Mouse (Mus musculus): ENCODE measurements around the gene Atl2. TPM values are rescaled to one million over a fixed set of nuclear protein-coding genes. Genes with fewer than 3 reads are reported as not detected.

Gene Atl2
- total RNA-seq, 4 experiments from 2014 or later, result 60.3 to 67.7 (median 65.3) TPM

- no peak for DNase-seq (ENCODE audit: low spot score in 2 of 2)
Measured at GRCm38 (mm10) chr17:79824406-79824805, 71.5 kb downstream of the Atl2 start.

DNA sequence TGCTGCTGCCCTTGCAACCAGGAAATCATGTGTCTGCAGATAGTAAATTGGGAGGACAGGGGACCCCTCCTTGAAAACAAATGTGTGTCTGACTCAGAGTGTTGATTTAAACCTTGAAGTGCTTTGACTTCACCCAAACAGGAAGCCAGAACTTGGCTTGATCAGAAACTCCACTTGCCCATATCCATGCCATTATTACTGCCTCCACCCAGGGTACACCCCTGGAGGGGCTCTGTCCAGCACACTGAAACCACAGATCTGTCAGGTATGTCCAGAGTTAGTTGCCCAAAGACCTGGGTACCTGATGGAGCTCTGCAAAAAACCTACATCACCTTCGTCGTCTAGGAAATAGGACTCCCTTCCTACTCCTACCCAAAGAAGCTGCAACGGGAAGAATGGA lies 77.0 kb downstream of the Atl2 start:
- DNase-seq (ENCODE audit: low spot score in 2 of 2), result no peak

DNA sequence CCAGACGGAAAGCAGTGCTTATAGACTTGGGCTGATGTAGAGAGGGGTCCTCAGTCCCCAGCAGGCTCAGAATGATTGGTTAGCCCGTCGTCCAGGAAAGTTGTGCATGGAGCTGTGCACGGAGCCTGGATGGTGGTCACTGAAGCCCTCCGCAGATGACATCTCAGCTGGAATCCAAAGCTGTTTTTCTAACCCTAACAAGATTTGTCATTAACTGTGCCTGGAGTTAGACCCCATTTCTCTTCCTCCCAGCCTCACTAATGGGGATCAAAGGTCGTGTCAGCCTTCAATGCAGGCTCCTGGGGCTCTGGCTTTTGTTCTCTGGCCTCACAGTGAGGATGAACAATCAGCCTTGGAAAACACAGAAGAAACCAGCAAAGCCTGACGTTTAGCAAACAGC lies 77.9 kb downstream of the Atl2 start:
- DNase-seq (ENCODE audit: low spot score in 2 of 2), result no peak

- DNase-seq (ENCODE audit: low spot score in 2 of 2), result no peak
Measured at GRCm38 (mm10) chr17:79817551-79817950, 78.4 kb downstream of the Atl2 start.

GRCm38 (mm10) chr17:79816896-79817295 lies 79.0 kb downstream of the Atl2 start:
- DNase-seq (ENCODE audit: low spot score in 2 of 2), result no peak

DNA sequence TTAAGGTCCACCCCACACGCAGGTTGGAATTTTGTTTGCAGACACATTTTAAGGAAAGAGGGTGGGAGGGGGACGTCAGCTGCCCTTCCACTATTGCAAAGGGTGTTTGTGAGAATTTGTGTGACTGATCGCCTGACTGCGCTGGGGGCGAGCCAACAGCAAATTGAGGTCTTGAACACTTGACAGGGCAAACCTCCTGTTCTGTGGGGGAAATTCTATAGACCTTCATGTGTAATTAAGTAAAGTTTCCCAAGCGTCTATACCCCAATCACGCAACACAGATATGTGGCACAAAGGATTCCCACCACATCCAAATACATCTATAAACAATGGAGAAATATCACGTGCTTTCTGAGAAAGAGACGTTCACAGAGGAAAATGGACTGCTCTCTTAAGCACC lies 85.5 kb downstream of the Atl2 start:
- no peak for DNase-seq (ENCODE audit: low spot score in 2 of 2)

DNA sequence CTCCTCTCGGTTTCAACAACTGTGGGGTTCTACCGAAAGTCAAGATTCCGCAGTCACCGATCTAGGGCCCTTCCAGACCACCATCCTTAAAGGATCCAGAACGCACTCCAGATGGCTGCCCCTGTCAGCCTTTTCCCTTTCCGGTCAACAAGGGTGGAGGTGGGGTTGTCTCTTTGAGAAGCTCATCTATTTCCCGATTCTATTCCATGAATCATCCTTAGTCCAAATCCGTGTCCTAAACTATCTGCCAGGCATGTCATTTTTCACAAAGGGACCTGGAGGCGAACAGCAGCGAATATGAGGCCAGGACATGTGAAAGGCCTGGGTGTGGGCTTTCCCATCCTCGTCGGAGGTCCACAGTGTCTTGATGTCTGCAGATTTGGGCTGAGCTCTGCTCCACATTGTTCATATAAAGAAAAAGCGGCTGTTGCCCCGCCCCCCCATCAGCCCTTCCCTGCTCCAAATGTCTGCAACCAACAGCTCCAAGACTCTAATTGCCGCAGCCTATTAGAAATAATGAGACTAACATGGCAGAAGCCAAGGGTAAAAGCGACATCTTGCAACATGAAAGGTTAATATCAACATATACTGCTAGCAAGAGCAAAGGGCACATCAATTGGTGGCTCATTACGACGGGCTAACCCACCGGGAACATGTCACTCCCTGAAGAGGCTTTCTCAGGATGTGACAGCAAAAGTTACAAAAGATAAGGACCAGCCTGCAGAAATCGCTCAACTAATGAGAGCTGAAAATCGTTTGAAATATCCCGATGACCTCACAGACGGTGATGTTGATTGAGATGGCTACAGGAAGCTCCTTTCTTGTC lies 86.2 kb downstream of the Atl2 start:
- DNase-seq (ENCODE audit: low spot score in 2 of 2), result no peak

DNA sequence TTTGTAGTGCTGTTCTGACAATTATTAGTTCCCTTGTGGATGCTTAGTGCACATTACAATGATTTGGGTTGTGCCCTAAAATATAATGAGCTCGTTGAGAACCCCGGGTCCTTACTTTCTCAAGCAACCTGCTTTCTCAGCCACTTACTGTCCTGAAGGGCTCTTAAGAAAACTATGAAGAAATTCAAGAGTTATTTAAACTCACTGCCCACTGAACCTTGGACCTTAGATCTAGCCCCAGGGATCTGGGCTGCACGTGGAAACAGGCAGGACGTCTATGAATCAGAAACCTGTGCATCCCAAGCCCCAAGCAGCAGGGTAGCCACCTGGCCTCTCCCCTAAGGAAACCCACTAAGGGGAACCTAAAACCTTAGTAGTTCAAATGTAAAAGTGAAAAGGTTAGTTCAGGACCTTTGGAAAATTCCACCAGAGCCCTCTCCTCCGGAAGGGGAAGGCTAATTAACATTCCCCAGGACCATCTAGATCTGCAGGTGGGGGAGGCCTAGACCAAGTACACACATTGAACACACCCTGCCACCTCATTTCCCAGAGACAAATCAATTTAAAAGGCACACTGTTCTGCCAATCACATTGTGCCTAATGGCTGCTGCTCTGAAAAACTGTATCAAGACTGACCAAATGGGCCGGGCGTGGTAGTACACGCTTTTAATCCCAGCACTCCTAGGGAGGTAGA lies 88.5 kb downstream of the Atl2 start:
- DNase-seq (ENCODE audit: low spot score in 2 of 2), result no peak

DNA sequence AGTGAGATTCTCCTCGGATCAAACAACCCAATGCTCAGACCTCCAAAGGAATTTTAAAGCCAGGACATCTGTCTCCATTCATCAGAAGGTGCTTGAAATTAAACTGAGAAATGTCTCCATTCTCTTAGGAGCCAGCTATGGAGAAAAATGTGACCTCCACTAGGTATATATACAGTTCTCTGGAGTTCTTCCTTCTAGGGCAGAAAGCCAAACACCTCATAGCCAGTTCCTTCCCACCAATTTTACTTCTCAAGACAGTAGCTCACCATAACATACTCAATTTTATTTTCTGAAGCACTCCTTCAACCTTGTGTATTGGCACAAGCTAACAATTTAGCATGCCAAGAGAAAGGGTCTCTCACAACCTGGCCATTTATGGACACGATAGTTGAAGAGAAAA lies 91.2 kb downstream of the Atl2 start:
- no peak for DNase-seq (ENCODE audit: low spot score in 2 of 2)

DNA sequence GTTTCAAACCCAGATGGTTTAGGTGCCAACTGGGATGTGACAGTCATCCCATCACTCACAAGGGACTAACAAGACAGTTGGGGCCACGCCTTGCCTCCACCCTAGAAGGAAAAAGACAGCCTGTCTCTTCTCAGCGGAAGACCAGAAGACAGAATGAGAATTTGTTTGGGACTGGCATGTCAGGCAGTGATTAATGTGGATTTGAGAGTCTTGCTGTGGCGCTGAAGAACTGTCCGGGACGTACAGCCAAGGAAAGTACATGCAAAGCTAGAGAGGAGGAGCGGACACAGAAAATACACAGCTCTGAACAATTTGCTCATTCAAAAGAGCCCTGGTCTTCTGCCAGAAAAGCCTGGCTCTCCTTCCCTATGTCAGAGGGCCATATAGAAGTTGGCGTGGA lies 93.9 kb downstream of the Atl2 start:
- DNase-seq (ENCODE audit: low spot score in 2 of 2), result no peak

- no peak for DNase-seq (ENCODE audit: low spot score in 2 of 2)
Measured at GRCm38 (mm10) chr17:79798831-79799230, 97.1 kb downstream of the Atl2 start.

Other genes with a start within 250 kb of the Atl2 start
- gene Cyp1b1, start 181.1 kb downstream of the Atl2 start, total RNA-seq (2022), result 1 to 10 TPM; 2.4 to 4.0 (median 3.0) TPM
- gene Hnrnpll, start 166.2 kb upstream of the Atl2 start, total RNA-seq (2022), result 10 to 100 TPM; 56.0 to 60.9 (median 58.8) TPM
- 1 to 10 TPM; 2.0 to 5.7 (median 3.9) TPM for gene Galm, start 231.3 kb upstream of the Atl2 start, total RNA-seq (2022)

All from left cerebral cortex, adult 8-10 months (tissue).